Mouse (Mus musculus): ENCODE measurements at regions not wholly inside any gene's neighbourhood (a gene's known extent, or its start where the extent isn't known, plus 50 kb on each side); places are given as distances from the start of the nearest gene placed in this dataset.

DNA sequence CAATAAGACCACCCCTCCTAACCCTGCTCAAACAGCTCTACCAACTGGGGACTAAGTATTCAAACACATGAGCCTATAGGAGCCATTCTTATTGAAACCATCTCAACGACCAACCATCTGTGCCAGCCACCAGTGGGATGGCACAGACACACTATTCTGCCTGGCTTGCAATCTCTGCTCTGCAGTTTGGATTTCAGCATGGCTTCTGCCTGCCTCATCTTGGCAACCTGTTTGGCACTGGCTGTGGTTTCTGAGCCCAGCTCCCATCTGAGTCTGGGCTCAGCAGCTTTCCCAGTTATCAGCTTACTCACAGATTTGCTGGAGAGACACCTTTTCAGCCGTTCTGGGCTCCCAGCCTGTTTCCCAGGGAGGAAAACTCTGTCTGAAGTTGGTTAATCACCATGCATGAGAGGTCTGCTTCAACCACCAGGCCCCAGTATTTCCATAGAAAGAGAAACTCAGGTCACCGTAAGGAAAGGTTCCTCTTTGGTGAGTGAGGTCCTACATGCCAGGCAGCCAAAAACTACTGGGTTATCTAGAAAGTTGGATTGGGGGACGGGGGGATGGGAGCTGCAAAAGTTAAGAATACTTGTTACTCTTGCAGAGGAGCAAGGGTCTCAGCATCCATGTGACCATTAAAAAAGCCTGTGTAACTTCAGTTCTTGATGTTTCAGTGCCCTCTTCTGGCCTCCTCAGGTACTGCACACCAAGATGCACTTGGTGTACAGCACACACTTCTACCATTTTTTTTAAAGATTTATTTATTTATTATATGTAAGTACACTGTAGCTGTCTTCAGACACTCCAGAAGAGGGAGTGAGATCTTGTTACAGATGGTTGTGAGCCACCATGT is 68.1 kb upstream of the Caprin1 start:
- peak; percentile 68 for TF ChIP-seq CTCF (IDR thresholded peaks at IDR 0.05; ENCODE audit: low read depth)
- DNase-seq (ENCODE audit: low spot score), result peak; percentile 61
- H3K36me3 ChIP-seq (ENCODE audit: insufficient read depth, low read length), result no peaks in the 10 kb centered on the region
- no peaks in the 10 kb centered on the region for H3K9me3 ChIP-seq (ENCODE audit: low read length)
- no peak overlapping the region for H3K4me2 ChIP-seq (ENCODE audit: low read depth, low read length)
- WGBS, result 69% methylated on average over 4 of the region's 4 CpGs
- no peak overlapping the region for H3K27ac ChIP-seq
- no peak overlapping the region for H3K9ac ChIP-seq (replicated peaks; ENCODE audit: low read length)
- no peaks in the 10 kb centered on the region for H3K27me3 ChIP-seq (ENCODE audit: insufficient read depth, low read length)
- H3K4me3 ChIP-seq (ENCODE audit: low read length), result no peak overlapping the region
- no peaks in the 10 kb centered on the region for H3K4me1 ChIP-seq (ENCODE audit: insufficient read depth, low read length)
- peak; percentile 49 for ATAC-seq

DNA sequence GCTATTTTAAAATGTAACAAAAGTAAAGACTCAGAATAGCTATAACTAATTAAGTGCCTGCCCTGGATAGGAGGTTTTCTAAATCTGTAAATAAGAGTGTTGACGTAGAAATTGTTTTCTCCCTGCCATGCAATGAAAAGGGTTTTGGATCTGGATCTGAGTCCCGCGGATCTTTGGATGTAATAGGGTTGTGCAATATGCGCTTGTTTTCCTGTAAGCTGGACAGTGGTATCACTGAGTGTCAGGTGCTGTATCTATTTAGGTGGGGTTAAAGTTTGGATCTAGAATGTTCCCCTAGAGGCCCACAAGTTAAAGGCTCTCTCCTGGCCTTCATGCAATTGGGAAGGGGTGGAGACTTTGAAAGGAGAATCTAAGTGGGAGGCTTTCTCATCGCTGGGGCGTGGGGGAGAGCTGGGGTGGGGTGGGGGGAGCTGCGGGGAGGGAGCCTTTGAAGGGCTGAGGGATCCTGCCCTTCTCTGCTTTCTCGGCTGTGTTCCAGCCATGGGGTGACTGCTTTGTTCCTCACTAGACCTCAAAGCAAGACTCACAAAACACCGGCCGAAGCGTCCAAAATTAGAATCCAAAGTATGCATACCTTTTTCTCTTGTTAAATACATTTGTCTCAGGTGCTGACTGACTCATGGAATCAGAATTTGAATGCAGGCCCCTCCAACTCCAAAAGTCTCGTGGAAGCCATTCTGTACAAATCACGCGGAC is 70.0 kb upstream of the Caprin1 start:
- Histone ChIP-seq H3K4me2 (ENCODE audit: low read depth, low read length) (no peak overlapping the region), H3K36me3 (ENCODE audit: insufficient read depth, low read length) (no peaks in the 10 kb centered on the region), H3K4me3 (ENCODE audit: low read length) (no peak overlapping the region), H3K27ac (no peak overlapping the region), H3K27me3 (ENCODE audit: insufficient read depth, low read length) (no peaks in the 10 kb centered on the region), H3K4me1 (ENCODE audit: insufficient read depth, low read length) (no peaks in the 10 kb centered on the region), H3K9ac (replicated peaks; ENCODE audit: low read length) (no peak overlapping the region), H3K9me3 (ENCODE audit: low read length) (no peaks in the 10 kb centered on the region)
- ATAC-seq (no peak), DNase-seq (ENCODE audit: low spot score) (no peak)
- TF ChIP-seq CTCF (IDR thresholded peaks at IDR 0.05; ENCODE audit: low read depth), result no peak
- 70% methylated on average over 14 of the region's 14 CpGs for WGBS

DNA sequence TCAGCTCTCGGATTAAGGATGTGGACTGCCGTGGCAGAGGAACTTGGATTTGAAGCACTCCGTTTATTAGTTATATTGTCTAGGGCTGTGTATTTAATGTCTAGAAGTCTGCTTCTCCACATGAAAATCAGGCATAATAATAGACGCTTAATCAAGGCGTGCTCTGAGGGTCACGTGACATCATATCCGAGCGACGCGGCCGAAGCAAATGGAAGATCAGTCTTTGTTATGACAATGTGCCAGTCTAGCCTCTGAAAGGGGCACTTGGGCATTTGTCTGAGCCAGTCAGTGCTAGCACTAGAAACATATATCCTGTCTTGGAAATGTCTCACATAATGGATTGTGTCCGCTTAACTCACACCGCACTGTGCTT is 70.5 kb upstream of the Caprin1 start:
- Histone ChIP-seq H3K9ac (replicated peaks; ENCODE audit: low read length) (no peak overlapping the region), H3K4me2 (ENCODE audit: low read depth, low read length) (no peak overlapping the region), H3K27me3 (ENCODE audit: insufficient read depth, low read length) (no peaks in the 10 kb centered on the region), H3K4me3 (ENCODE audit: low read length) (no peak overlapping the region), H3K4me1 (ENCODE audit: insufficient read depth, low read length) (no peaks in the 10 kb centered on the region), H3K36me3 (ENCODE audit: insufficient read depth, low read length) (no peaks in the 10 kb centered on the region), H3K27ac (no peak overlapping the region), H3K9me3 (ENCODE audit: low read length) (no peaks in the 10 kb centered on the region)
- TF ChIP-seq CTCF (IDR thresholded peaks at IDR 0.05; ENCODE audit: low read depth), result no peak
- DNase-seq (ENCODE audit: low spot score) (no peak), ATAC-seq (no peak)
- WGBS, result 86% methylated on average over 13 of the region's 13 CpGs

- H3K36me3 ChIP-seq (ENCODE audit: insufficient read depth, low read length), result no peaks in the 10 kb centered on the region
- 70% methylated on average over 7 of the region's 7 CpGs for WGBS
- TF ChIP-seq CTCF (IDR thresholded peaks at IDR 0.05; ENCODE audit: low read depth), result no peak
- H3K9me3 ChIP-seq (ENCODE audit: low read length), result no peaks in the 10 kb centered on the region
- H3K4me3 ChIP-seq (ENCODE audit: low read length), result no peak overlapping the region
- no peaks in the 10 kb centered on the region for H3K4me1 ChIP-seq (ENCODE audit: insufficient read depth, low read length)
- ATAC-seq, result no peak
- no peak overlapping the region for H3K9ac ChIP-seq (replicated peaks; ENCODE audit: low read length)
- no peak overlapping the region for H3K4me2 ChIP-seq (ENCODE audit: low read depth, low read length)
- DNase-seq (ENCODE audit: low spot score), result no peak
- no peak overlapping the region for H3K27ac ChIP-seq
- H3K27me3 ChIP-seq (ENCODE audit: insufficient read depth, low read length), result no peaks in the 10 kb centered on the region
Measured at GRCm38 (mm10) chr2:103868655-103869054, 71.2 kb upstream of the Caprin1 start.

GRCm38 (mm10) chr2:103871522-103872276 is 74.2 kb upstream of the Caprin1 start:
- Histone ChIP-seq H3K27ac (no peak overlapping the region), H3K9ac (replicated peaks; ENCODE audit: low read length) (no peak overlapping the region), H3K9me3 (ENCODE audit: low read length) (no peaks in the 10 kb centered on the region), H3K4me1 (ENCODE audit: insufficient read depth, low read length) (no peaks in the 10 kb centered on the region), H3K4me2 (ENCODE audit: low read depth, low read length) (no peak overlapping the region), H3K27me3 (ENCODE audit: insufficient read depth, low read length) (no peaks in the 10 kb centered on the region), H3K4me3 (ENCODE audit: low read length) (no peak overlapping the region), H3K36me3 (ENCODE audit: insufficient read depth, low read length) (no peaks in the 10 kb centered on the region)
- peak; percentile 73 for ATAC-seq
- DNase-seq (ENCODE audit: low spot score), result peak; percentile 92
- TF ChIP-seq CTCF (IDR thresholded peaks at IDR 0.05; ENCODE audit: low read depth), result peak; percentile 92
- 18% methylated on average over 12 of the region's 12 CpGs for WGBS

- no peaks in the 10 kb centered on the region for H3K27me3 ChIP-seq (ENCODE audit: insufficient read depth, low read length)
- no peak overlapping the region for H3K4me3 ChIP-seq (ENCODE audit: low read length)
- 69% methylated on average over 3 of the region's 3 CpGs for WGBS
- no peak overlapping the region for H3K9ac ChIP-seq (replicated peaks; ENCODE audit: low read length)
- H3K36me3 ChIP-seq (ENCODE audit: insufficient read depth, low read length), result no peaks in the 10 kb centered on the region
- no peak for ATAC-seq
- H3K4me1 ChIP-seq (ENCODE audit: insufficient read depth, low read length), result no peaks in the 10 kb centered on the region
- TF ChIP-seq CTCF (IDR thresholded peaks at IDR 0.05; ENCODE audit: low read depth), result no peak
- H3K27ac ChIP-seq, result no peak overlapping the region
- no peak overlapping the region for H3K4me2 ChIP-seq (ENCODE audit: low read depth, low read length)
- DNase-seq (ENCODE audit: low spot score), result no peak
- no peaks in the 10 kb centered on the region for H3K9me3 ChIP-seq (ENCODE audit: low read length)
Measured at GRCm38 (mm10) chr2:103872277-103872636, 74.8 kb upstream of the Caprin1 start.

Measured in hindbrain, postnatal 0 days (tissue).